Mouse (Mus musculus): Measurements from ENCODE around the gene Arl2bp. TPM values are rescaled to one million over a fixed set of nuclear protein-coding genes. Genes with fewer than 3 reads are reported as not detected.
A peak's percentile ranks its signal among the peaks of the same experiment; 100 is the strongest.

Gene Arl2bp
- 205 and 223 TPM in 2 replicates for polyA plus RNA-seq (2016; fragmentation: Nextera tagmentation; extraction: Ambion mirVana)

DNA sequence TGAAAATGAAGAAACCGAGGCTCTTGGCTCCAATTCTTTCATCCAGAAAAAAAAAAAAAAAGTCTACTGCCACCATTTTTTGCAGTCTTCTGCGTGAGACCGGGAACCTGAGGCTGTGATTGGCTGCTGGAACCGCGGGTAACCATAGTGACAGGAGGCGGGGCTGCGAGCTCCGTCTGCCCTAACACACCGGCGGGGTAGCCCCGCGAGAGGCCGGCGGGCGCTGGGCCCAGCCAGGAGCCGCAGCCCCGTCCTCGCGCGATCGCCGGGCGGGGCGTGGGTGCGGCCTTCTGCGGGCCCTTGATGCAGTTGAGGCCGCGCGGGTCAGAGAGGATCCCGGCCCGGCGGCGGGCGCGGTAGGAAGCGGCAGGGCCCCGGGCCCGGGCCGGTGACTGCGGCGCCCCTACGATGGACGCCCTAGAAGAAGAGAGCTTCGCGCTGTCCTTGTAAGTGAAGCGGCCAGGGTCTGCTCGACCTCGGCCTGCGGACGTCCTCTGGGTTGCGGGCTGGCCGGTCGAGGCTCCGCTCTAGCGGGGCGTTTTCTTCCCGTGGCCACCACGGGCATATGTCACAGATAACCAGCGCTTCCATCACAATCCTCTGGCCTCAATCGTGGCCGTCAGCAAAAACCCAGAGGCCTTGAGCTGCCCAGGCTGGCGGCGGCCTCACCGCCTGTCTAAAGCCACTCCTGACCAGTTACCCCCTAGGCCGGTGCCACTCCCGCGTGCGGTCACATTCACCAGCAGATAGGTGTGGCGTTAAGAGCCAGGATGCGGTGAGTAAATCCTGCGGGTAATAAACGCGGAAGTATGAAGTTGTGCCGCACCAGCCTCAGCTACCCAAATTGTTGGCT is at the start of gene Arl2bp:
Gene Arl2bp, plus strand, starts transcription at position 145 of the 853 bp plus-strand sequence.
- ATAC-seq (ENCODE audit: low FRiP score), result peak; percentile 99
- H3K36me3 ChIP-seq, result peaks cover 24% of the 10 kb centered on the region
- under 1% methylated on average over 70 of the region's 74 CpGs for WGBS
- peak within 1 kb of the TSS; percentile 84 for H3K9ac ChIP-seq
- H3K27me3 ChIP-seq, result no peaks in the 10 kb centered on the region
- peak within 1 kb of the TSS; percentile 64 for H3K4me3 ChIP-seq
- no peaks in the 10 kb centered on the region for H3K9me3 ChIP-seq (replicated peaks)
- peaks cover 21% of the 10 kb centered on the region for H3K4me1 ChIP-seq
- H3K27ac ChIP-seq, result peak within 1 kb of the TSS; percentile 87
- peak within 1 kb of the TSS; percentile 70 for H3K4me2 ChIP-seq (replicated peaks)

GRCm38 (mm10) chr8:94624885-94625284 is 41.5 kb upstream of the Arl2bp start:
- no peak for ATAC-seq (ENCODE audit: low FRiP score)

GRCm38 (mm10) chr8:94633564-94634194 is 32.7 kb upstream of the Arl2bp start:
- ATAC-seq (ENCODE audit: low FRiP score), result no peak
- H3K4me2 ChIP-seq (replicated peaks), result no peak overlapping the region
- H3K4me1 ChIP-seq, result no peaks in the 10 kb centered on the region
- no peaks in the 10 kb centered on the region for H3K9me3 ChIP-seq (replicated peaks)
- WGBS, result 90% methylated on average over 2 of the region's 2 CpGs
- no peaks in the 10 kb centered on the region for H3K27me3 ChIP-seq
- H3K36me3 ChIP-seq, result peaks cover 74% of the 10 kb centered on the region
- no peak overlapping the region for H3K27ac ChIP-seq
- H3K4me3 ChIP-seq, result no peak overlapping the region
- no peak overlapping the region for H3K9ac ChIP-seq

More at GRCm38 (mm10) chr8:94624885-94625284, 41.5 kb upstream of the Arl2bp start:
- Histone ChIP-seq H3K36me3 (peaks cover 24% of the 10 kb centered on the region), H3K9ac (no peak overlapping the region), H3K4me1 (no peaks in the 10 kb centered on the region), H3K4me3 (no peak overlapping the region), H3K27ac (no peak overlapping the region), H3K27me3 (no peaks in the 10 kb centered on the region), H3K9me3 (replicated peaks) (no peaks in the 10 kb centered on the region), H3K4me2 (replicated peaks) (no peak overlapping the region)
- 86% methylated on average over 1 of the region's 1 CpGs for WGBS

DNA sequence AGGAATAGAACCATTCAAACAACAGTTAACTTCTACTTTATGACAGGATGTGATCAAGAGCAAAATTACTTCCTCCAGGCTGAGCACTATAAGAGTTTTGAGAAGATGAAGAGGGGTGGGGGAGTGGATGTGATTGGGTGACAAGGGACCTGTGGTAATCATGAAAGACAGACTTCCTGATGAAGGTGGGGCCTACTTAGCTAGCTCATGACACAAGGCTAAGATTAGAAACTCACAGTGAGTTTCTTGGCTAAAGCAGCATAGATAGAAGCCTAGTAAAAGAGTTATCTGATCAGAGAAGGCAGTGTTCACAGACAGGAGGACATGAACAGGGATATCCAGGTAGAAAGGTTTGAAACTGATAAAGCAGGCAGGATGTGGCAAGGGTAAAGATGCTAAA is 32.2 kb upstream of the Arl2bp start:
- no peaks in the 10 kb centered on the region for H3K27me3 ChIP-seq
- H3K27ac ChIP-seq, result no peak overlapping the region
- H3K9me3 ChIP-seq (replicated peaks), result no peaks in the 10 kb centered on the region
- no peak overlapping the region for H3K4me3 ChIP-seq
- ATAC-seq (ENCODE audit: low FRiP score), result no peak
- H3K4me1 ChIP-seq, result no peaks in the 10 kb centered on the region
- H3K9ac ChIP-seq, result no peak overlapping the region
- H3K4me2 ChIP-seq (replicated peaks), result no peak overlapping the region
- H3K36me3 ChIP-seq, result peaks cover 79% of the 10 kb centered on the region

DNA sequence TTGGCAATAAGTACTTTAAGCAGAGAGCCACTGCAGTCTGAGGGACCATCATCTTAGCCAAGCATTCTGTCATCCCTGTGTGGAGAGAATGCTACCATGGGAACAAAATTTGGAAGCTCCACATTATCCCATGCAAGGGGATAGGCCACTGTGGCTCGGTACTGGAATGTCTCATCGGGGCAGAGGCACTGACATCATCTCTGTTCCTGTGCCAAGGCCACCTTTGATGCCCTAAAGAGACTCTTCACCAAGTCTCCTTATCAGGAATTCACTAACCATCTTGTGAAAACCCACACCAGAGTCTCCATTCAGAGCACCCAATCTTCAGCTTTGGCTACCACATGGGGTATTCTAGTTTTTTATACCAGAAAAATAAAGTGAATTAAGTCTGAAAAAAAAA is 25.2 kb upstream of the Arl2bp start:
- no peak overlapping the region for H3K27ac ChIP-seq
- H3K36me3 ChIP-seq, result peaks cover 79% of the 10 kb centered on the region
- H3K4me3 ChIP-seq, result no peak overlapping the region
- no peaks in the 10 kb centered on the region for H3K4me1 ChIP-seq
- no peaks in the 10 kb centered on the region for H3K27me3 ChIP-seq
- no peak overlapping the region for H3K4me2 ChIP-seq (replicated peaks)
- 100% methylated on average over 2 of the region's 2 CpGs for WGBS
- H3K9me3 ChIP-seq (replicated peaks), result no peaks in the 10 kb centered on the region
- ATAC-seq (ENCODE audit: low FRiP score), result no peak
- no peak overlapping the region for H3K9ac ChIP-seq

DNA sequence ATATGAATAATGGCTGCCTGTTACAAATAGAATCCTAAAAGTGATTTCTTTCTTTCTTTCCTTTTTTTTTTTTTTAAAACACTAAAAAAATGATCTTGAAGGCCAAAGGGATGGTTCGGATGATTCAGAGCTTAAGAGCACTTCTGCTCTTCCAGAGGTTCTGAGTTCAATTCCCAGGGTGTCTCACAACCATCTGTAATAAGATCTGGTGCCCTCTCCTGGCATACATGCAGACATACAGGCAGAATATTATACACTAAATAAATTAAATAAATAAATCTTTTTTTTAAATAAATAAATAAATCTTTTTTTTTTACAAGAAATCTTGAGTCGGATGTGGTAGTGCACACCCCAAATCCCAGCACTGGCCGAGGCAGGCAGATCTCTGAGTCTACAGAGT is 24.5 kb upstream of the Arl2bp start:
- ATAC-seq (ENCODE audit: low FRiP score), result no peak
- Histone ChIP-seq H3K27ac (no peak overlapping the region), H3K36me3 (peaks cover 80% of the 10 kb centered on the region), H3K4me1 (no peaks in the 10 kb centered on the region), H3K4me3 (no peak overlapping the region), H3K9ac (no peak overlapping the region), H3K9me3 (replicated peaks) (no peaks in the 10 kb centered on the region), H3K27me3 (no peaks in the 10 kb centered on the region), H3K4me2 (replicated peaks) (no peak overlapping the region)
- WGBS, result 97% methylated on average over 3 of the region's 3 CpGs

- WGBS, result 42% methylated on average over 1 of the region's 1 CpGs
- peaks cover 65% of the 10 kb centered on the region for H3K36me3 ChIP-seq
These were observed 21.2 kb upstream of the Arl2bp start for GRCm38 (mm10) chr8:94645202-94645601.

DNA sequence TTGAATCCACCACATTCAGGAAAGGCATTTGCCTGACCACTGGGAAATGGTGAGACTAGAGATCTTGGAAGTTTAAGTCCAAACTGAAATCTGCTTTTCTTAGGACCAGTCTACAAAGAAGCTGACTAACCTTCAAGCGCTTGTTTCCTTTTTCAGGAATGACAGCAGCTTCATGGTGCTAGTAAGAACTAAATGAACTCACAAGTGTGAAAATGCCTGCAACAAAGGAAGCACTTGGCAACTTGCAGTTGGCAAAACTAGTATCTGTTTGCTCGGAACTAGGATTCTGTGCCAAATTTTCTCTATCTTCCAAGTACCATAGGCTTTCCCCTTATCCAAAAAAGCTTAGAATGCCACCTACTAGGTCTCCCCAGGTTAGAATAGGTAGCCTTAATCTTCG is 20.2 kb upstream of the Arl2bp start:
- no peaks in the 10 kb centered on the region for H3K4me1 ChIP-seq
- no peak overlapping the region for H3K9ac ChIP-seq
- peaks cover 57% of the 10 kb centered on the region for H3K36me3 ChIP-seq
- H3K9me3 ChIP-seq (replicated peaks), result no peaks in the 10 kb centered on the region
- 96% methylated on average over 3 of the region's 3 CpGs for WGBS
- no peak overlapping the region for H3K4me2 ChIP-seq (replicated peaks)
- no peak overlapping the region for H3K27ac ChIP-seq
- no peaks in the 10 kb centered on the region for H3K27me3 ChIP-seq
- ATAC-seq (ENCODE audit: low FRiP score), result no peak
- no peak overlapping the region for H3K4me3 ChIP-seq

More at GRCm38 (mm10) chr8:94645202-94645601, 21.2 kb upstream of the Arl2bp start:
- no peak overlapping the region for H3K4me3 ChIP-seq
- H3K27ac ChIP-seq, result no peak overlapping the region
- no peaks in the 10 kb centered on the region for H3K4me1 ChIP-seq
- no peaks in the 10 kb centered on the region for H3K9me3 ChIP-seq (replicated peaks)
- ATAC-seq (ENCODE audit: low FRiP score), result no peak
- H3K4me2 ChIP-seq (replicated peaks), result no peak overlapping the region
- no peak overlapping the region for H3K9ac ChIP-seq
- H3K27me3 ChIP-seq, result no peaks in the 10 kb centered on the region

GRCm38 (mm10) chr8:94649496-94649895 is 16.9 kb upstream of the Arl2bp start:
- no peak overlapping the region for H3K4me2 ChIP-seq (replicated peaks)
- H3K36me3 ChIP-seq, result peaks cover 63% of the 10 kb centered on the region

DNA sequence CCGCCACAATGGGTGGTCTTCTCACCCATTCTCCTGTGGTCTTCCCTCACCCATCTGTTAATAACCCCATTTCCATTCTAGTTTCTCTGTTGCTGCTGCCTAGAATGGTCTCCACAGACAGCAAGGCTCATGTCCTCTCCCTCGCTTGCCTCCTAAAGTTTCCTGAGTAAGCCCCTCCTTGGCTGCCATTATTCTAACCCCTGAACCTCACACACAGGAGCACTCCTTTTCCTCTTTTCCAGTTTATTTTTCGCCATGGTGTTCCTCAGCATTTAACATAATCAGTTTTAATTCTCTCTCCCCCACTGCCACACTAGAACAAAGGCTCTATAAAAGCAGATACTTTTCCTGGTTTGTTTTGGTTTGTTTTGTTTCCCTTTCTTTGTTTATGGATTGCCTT is 13.4 kb upstream of the Arl2bp start:
- Histone ChIP-seq H3K27ac (no peak overlapping the region), H3K4me2 (replicated peaks) (no peak overlapping the region), H3K4me1 (no peaks in the 10 kb centered on the region), H3K27me3 (no peaks in the 10 kb centered on the region), H3K4me3 (no peak overlapping the region), H3K9me3 (replicated peaks) (no peaks in the 10 kb centered on the region), H3K36me3 (peaks cover 57% of the 10 kb centered on the region), H3K9ac (no peak overlapping the region)
- no peak for ATAC-seq (ENCODE audit: low FRiP score)
- 93% methylated on average over 3 of the region's 3 CpGs for WGBS

More at GRCm38 (mm10) chr8:94649496-94649895, 16.9 kb upstream of the Arl2bp start:
- Histone ChIP-seq H3K27me3 (no peaks in the 10 kb centered on the region), H3K27ac (no peak overlapping the region), H3K4me1 (no peaks in the 10 kb centered on the region), H3K4me3 (no peak overlapping the region), H3K9ac (no peak overlapping the region), H3K9me3 (replicated peaks) (no peaks in the 10 kb centered on the region)
- no peak for ATAC-seq (ENCODE audit: low FRiP score)
- 32% methylated on average over 3 of the region's 3 CpGs for WGBS

DNA sequence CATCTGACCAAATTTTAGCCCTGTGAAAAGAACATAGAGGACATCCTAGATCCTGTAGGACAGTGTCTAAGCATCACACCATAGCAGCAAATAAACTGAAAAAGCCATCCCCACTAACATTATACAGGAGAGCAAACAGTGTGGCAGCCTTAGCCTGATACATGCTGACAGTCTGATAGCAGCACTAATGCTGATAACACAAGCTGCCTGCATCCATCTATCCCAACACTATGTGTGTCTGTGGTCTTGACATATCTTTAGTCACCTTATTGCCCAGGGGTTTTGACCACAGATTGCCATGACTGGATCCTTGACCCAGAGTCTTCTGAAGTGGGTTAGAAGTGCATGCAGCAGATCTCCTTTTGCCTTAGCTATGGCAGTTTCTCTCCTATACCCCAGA is 11.4 kb upstream of the Arl2bp start:
- H3K4me1 ChIP-seq, result no peaks in the 10 kb centered on the region
- no peak for ATAC-seq (ENCODE audit: low FRiP score)
- H3K27me3 ChIP-seq, result no peaks in the 10 kb centered on the region
- no peak overlapping the region for H3K27ac ChIP-seq
- H3K9ac ChIP-seq, result no peak overlapping the region
- H3K36me3 ChIP-seq, result peaks cover 57% of the 10 kb centered on the region
- H3K4me2 ChIP-seq (replicated peaks), result no peak overlapping the region
- no peak overlapping the region for H3K4me3 ChIP-seq
- H3K9me3 ChIP-seq (replicated peaks), result no peaks in the 10 kb centered on the region

DNA sequence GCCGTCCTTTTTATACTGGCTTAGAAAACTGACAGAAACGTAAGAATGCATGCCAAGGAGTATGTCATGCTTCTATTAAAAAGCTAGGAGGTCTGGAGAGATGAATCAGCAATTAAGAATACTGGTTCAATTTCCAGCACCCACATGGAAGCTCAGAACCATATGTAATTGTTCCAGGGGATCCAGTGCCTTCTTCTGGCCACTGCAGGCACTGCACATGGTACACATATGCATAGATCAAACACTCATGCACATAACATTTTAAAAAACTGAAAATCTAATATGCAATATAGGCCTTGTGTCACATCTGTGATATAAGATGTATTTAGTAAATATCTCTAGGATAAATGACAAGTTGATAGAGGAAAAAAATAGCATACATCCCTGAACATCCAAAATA is 8.4 kb upstream of the Arl2bp start:
- WGBS, result 94% methylated on average over 2 of the region's 2 CpGs
- H3K36me3 ChIP-seq, result peaks cover 52% of the 10 kb centered on the region

More for the DNA sequence above, 8.4 kb upstream of the Arl2bp start:
- ATAC-seq (ENCODE audit: low FRiP score), result no peak
- Histone ChIP-seq H3K4me3 (no peak overlapping the region), H3K27ac (no peak overlapping the region), H3K9ac (no peak overlapping the region), H3K9me3 (replicated peaks) (no peaks in the 10 kb centered on the region), H3K4me1 (no peaks in the 10 kb centered on the region), H3K4me2 (replicated peaks) (no peak overlapping the region), H3K27me3 (no peaks in the 10 kb centered on the region)

All from hindbrain, embryonic 12.5 days (tissue).